Mouse (Mus musculus): ENCODE results near the gene Kdm5c.

DNA sequence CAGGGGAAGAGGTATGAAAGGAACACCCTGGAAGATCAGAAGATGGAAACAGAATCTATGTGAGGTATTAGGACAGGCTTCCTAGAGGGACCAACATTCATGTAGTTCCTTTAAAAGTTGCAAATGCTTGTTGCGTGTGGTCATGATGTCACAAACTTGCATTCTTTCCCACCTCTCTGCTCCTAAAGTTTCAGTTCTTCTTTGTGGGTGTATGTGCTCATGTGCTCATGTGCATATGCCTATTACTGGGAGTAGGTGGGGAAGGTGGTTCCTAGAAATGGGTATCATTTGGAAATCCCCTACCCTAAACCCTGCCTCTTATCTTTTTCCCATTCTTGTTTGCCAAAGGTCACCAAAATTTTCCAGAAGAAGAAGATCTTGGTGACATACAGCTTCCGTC is 14.3 kb upstream of the Kdm5c start:
- no peak for TF ChIP-seq CTCF (IDR thresholded peaks at IDR 0.05; ENCODE audit: low read depth, low read length)
- no peak for TF ChIP-seq POLR2A (IDR thresholded peaks at IDR 0.05; ENCODE audit: extremely low read depth, insufficient read depth, low read length)

All from liver, adult 2 months (tissue).